Mouse (Mus musculus): ENCODE measurements around the gene Gm3468. TPM values are rescaled to one million over a fixed set of nuclear protein-coding genes. Genes with fewer than 3 reads are reported as not detected.
A peak's percentile ranks its signal among the peaks of the same experiment; 100 is the strongest.
"Not testable (repeated sequence)": the region's sequence is repeated elsewhere in the genome, so short reads cannot be mapped to it uniquely, and the experiment has no call there.

Gene Gm3468
- 2.5 and 5.0 TPM in 2 replicates for total RNA-seq (2017)

DNA sequence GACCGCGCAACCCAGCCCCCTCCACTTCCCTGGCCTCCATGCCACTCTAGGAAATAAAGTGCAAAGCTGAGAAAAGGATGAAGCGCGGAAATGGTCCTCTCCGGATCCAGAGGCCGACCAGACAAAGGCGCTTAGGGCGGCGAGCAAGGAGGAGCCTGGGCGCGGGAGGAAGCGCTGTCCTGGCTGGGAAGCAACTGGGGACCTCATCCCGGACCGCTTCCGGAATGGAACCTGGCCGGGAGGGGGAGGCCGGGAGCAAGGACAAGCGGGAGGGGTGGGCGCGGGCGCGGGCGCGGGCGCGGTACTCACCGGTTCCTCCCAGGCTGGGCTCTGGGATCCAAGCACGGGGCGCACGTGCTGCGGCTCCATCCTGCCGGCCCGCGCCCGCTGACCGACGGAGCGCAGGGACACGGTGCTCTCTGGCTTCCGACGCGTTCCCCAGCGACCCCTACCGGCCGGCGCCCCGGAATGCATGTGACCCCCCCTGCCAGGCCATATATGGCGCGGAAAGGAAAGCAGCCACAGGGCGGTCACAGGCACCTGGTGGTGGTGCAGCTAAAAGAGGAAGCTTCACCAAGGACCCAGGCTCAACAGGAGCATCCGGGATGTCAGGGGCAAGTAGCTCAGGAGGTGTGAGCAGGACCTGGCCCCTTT, at the start of gene Gm3468:
Gm3468 (minus strand) TSS at position 394 of the 654 bp plus-strand sequence.
- ATAC-seq (replicated peaks in 1 of 2; ENCODE audit: insufficient read depth in 1 of 2, low FRiP score in 2 of 2, low TSS enrichment in 1 of 2, low read depth in 1 of 2, poor library complexity in 2 of 2, severe bottlenecking in 2 of 2): peak; percentile 78 to 97; a peak in 3 of 4 replicates

DNA sequence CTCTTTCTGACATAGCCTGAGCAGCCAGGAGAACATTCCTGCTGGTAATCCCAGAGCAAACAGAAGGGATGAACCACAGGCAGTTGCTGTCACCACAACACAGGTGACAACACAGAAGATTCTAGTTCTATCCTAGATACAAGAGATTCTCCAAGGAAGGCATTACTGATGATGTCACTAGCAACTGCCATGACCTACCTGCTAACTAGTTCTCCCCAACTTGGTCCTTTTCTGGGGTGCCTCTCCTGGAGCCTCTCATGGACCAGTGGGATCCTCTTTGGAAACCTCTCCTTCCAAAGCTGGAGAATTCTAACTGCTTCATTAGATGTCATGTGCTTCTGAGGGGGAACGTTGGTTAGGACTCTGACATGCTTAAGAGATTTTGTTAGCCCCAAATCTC, 17.2 kb upstream of the Gm3468 start, which contains the start of gene Gm3476:
Gm3476 (minus strand) TSS at position 101 of the 400 bp plus-strand sequence.
- ATAC-seq (replicated peaks in 1 of 2; ENCODE audit: insufficient read depth in 1 of 2, low FRiP score in 2 of 2, low TSS enrichment in 1 of 2, low read depth in 1 of 2, poor library complexity in 2 of 2, severe bottlenecking in 2 of 2): not testable (repeated sequence)

GRCm38 (mm10) chr14:6107500-6107899, 965 bp downstream of the Gm3468 start:
- ATAC-seq (replicated peaks in 1 of 2; ENCODE audit: insufficient read depth in 1 of 2, low FRiP score in 2 of 2, low TSS enrichment in 1 of 2, low read depth in 1 of 2, poor library complexity in 2 of 2, severe bottlenecking in 2 of 2): not testable (repeated sequence)

- ATAC-seq (replicated peaks in 1 of 2; ENCODE audit: insufficient read depth in 1 of 2, low FRiP score in 2 of 2, low TSS enrichment in 1 of 2, low read depth in 1 of 2, poor library complexity in 2 of 2, severe bottlenecking in 2 of 2): not testable (repeated sequence)
These were observed 14.6 kb downstream of the Gm3468 start, which contains the start of gene Gm8206 for GRCm38 (mm10) chr14:6093842-6094241. Gene Gm8206, minus strand, starts transcription at chr14:6093942.

GRCm38 (mm10) chr14:6058167-6058566, 50.3 kb downstream of the Gm3468 start, which contains the start of gene Gm6337:
Gene Gm6337, minus strand, starts transcription at chr14:6058267.
- ATAC-seq (replicated peaks in 1 of 2; ENCODE audit: insufficient read depth in 1 of 2, low FRiP score in 2 of 2, low TSS enrichment in 1 of 2, low read depth in 1 of 2, poor library complexity in 2 of 2, severe bottlenecking in 2 of 2): not testable (repeated sequence)

Other genes starting within 250 kb of the Gm3468 start
- gene Gm8237, start 228.3 kb downstream of the Gm3468 start, total RNA-seq (2017): not detected in 2 replicates
- gene Gm3248, start 146.9 kb downstream of the Gm3468 start, total RNA-seq (2017): not detected in 2 replicates
- not detected in 2 replicates for gene Gm3453, start 129.5 kb downstream of the Gm3468 start, total RNA-seq (2017)
- not detected in 2 replicates for gene Gm6337, start 50.4 kb downstream of the Gm3468 start, total RNA-seq (2017)
- gene Gm8206, start 14.7 kb downstream of the Gm3468 start, total RNA-seq (2017): not detected in 2 replicates
- not detected in 2 replicates for gene Gm3476, start 17.1 kb upstream of the Gm3468 start, total RNA-seq (2017)
- gene Gm21560, start 110.6 kb upstream of the Gm3468 start, total RNA-seq (2017): not detected in 2 replicates
- 1.5 and 2.4 TPM in 2 replicates for gene Gm3411, start 178.6 kb upstream of the Gm3468 start, total RNA-seq (2017)
- not detected in 2 replicates for gene Gm21103, start 196.2 kb upstream of the Gm3468 start, total RNA-seq (2017)
- not detected in 2 replicates for gene Gm3618, start 235.0 kb upstream of the Gm3468 start, total RNA-seq (2017)

Data from hematopoietic stem cell, adult 5-6 weeks (primary cell).